Mouse (Mus musculus): ENCODE results near the gene Col17a1. TPM values are rescaled to one million over a fixed set of nuclear protein-coding genes. Genes with fewer than 3 reads are reported as not detected.

Col17a1 gene
- total RNA-seq, 2 experiments from 2014 or later: 0.17 to 0.25 TPM

DNA sequence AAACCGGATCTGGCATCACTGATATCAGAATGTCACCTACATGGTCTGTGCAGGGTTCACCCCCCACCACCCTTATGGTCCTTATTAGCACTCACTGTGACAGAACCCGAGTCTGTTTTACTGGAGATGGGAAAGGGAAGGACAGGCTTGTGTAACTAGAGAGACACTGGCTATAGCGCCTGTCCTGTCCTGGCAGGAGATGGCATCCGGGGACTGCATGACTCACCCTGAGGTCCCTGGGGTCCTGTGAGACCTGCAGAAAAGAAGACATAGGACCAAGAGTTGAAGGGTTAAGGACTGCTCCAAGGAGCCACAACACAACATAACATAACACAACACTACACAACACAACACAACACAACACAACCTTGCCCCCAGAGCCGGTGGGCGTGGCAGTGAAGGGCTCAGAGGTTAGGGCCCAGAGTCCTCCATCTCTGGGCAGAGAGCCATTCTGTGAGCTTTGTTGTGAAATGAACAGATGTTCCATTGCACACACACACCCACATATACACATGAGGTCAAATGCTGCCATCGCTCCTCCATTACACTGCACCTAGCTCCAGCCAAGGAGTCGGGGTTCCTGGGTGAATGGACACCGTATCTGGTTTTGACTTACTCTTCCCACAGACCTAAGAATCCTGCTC, 32.0 kb downstream of the Col17a1 start:
- no peak for DNase-seq

- DNase-seq: peak; percentile 77
Observed at GRCm38 (mm10) chr19:47658914-47659535, 32.9 kb downstream of the Col17a1 start.

GRCm38 (mm10) chr19:47654896-47655295, 37.0 kb downstream of the Col17a1 start:
- no peak for DNase-seq

DNA sequence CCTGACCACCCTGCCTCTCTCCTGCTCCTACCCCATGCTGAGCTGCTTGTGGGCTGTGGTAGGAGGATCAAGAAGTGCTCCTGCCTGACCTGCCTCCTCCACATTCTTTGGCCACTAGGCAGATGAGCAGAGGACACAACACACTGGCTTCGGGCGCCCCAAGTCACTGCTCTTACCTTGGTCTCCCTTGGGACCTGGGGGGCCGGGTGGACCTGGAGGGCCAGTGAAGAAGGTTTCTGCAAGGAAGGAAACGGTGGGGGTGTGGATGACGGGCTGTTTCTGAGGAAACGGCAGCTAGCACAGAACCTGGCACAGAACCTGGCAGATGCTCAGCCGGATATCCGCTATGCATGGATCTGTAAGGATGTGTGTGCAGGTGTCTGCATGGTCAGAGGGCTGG, 38.7 kb downstream of the Col17a1 start:
- no peak for DNase-seq

GRCm38 (mm10) chr19:47652255-47652654, 39.6 kb downstream of the Col17a1 start:
- DNase-seq: no peak

DNA sequence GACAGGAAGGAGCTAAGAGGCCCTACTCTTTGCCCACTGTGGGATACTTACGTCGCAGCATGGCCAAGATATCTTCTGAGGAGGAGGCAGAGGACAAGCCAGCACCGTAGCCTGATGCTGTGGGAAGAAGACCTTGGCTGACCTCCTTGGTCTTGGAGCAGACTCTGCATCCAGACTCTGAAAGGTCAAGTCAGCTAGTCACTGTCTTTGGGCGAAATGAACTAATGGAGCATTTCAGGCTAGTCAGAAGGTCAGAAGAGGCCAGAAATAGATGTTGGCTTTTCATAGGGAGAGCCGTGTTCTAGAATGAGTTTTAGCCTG, 40.8 kb downstream of the Col17a1 start:
- DNase-seq: no peak

- DNase-seq: no peak
Observed at GRCm38 (mm10) chr19:47650366-47651159, 41.3 kb downstream of the Col17a1 start.

DNA sequence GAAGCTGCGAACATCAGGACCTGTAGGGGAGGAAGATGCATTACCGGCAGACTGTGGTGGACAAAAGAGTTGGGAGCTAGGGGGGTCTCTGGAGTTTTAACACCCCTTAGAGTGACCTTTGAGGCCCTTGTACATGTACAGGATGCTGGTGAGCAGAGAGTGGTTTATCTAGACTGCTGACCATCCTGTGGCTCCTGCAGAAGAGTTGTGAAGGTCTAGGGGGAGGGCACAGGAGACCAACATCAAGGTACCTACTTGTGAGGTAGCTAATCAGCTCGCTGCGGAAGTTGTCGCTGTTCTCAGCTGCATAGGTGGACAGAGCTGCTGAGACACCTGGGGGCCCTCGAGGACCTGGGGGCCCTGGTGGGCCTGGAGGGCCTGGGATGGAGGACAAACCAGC, 42.8 kb downstream of the Col17a1 start:
- no peak for DNase-seq

- peak; percentile 5 for DNase-seq
Observed at GRCm38 (mm10) chr19:47646508-47647120, 45.3 kb downstream of the Col17a1 start.

DNA sequence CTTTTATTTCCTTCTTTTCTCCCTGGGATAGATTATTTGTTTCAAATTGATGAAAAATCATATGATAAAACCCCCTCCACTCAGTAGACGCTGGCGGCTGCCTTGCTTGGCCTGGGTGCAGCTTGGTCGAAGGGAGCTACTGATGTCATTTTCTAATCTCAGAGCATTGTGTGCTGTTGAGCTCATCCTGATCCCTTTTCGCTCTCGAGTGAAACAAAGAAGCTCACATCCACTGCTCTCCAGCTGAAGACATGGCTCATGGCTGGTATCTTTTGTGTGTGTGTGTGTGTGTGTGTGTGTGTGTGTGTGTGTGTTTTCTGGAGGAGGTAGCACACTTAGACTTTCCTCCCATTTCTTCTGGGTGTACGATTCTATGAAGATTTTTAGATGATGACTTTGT, 46.3 kb downstream of the Col17a1 start:
- DNase-seq: peak; percentile 52

GRCm38 (mm10) chr19:47643910-47644309, 48.0 kb downstream of the Col17a1 start:
- no peak for DNase-seq

- no peak for DNase-seq
Observed at GRCm38 (mm10) chr19:47635380-47635779, 56.5 kb downstream of the Col17a1 start.

- DNase-seq: no peak
Observed at GRCm38 (mm10) chr19:47631799-47632198, 60.1 kb downstream of the Col17a1 start.

- DNase-seq: no peak
Observed at GRCm38 (mm10) chr19:47630381-47630780, 61.5 kb downstream of the Col17a1 start.

GRCm38 (mm10) chr19:47629068-47629467, 62.8 kb downstream of the Col17a1 start:
- DNase-seq: no peak

- DNase-seq: no peak
Observed at GRCm38 (mm10) chr19:47627450-47627849, 64.4 kb downstream of the Col17a1 start.

- no peak for DNase-seq
Observed at GRCm38 (mm10) chr19:47624940-47625711, 66.8 kb downstream of the Col17a1 start.

DNA sequence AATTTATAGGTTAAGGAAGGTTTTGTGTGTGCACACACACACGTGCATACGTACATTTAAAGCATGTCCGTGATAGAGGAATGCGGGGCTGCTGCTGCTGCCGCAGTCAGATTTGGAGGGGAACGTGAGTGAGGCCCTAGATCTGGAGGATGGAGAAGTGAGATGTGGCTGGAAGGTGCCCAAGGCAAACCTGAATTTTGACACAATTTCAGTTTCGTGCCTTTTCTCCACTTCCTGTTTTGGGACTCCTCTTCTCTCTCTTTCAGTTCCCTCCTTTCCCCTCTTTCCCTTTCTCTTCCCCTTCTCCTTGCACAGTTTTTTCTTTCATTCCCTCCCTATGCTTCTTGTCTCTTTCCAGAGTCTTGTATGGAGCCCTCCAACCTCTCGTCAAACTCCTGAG, 70.4 kb downstream of the Col17a1 start:
- no peak for DNase-seq

GRCm38 (mm10) chr19:47613442-47613841, 78.5 kb downstream of the Col17a1 start:
- DNase-seq: no peak

- no peak for DNase-seq
Observed at GRCm38 (mm10) chr19:47608513-47608912, 83.4 kb downstream of the Col17a1 start.

Measured in heart, postnatal 4 days (tissue).